Mouse (Mus musculus): ENCODE measurements around the gene Ubac2. TPM values are rescaled to one million over a fixed set of nuclear protein-coding genes. Genes with fewer than 3 reads are reported as not detected.

Gene Ubac2
- total and polyA plus RNA-seq, 2 experiments from 2014 or later, result 43.6 to 51.7 TPM

- Histone ChIP-seq H3K27ac (ENCODE audit: low read depth, low read length) (no peak overlapping the region), H3K27me3 (ENCODE audit: insufficient read depth, low read length) (no peaks in the 10 kb centered on the region), H3K4me2 (ENCODE audit: low read depth, low read length, poor library complexity, severe bottlenecking) (no peak overlapping the region), H3K36me3 (ENCODE audit: insufficient read depth, low read length) (no peaks in the 10 kb centered on the region), H3K4me3 (ENCODE audit: low read depth, low read length) (no peak overlapping the region), H3K9ac (replicated peaks; ENCODE audit: low read length, poor library complexity, severe bottlenecking) (no peak overlapping the region), H3K4me1 (ENCODE audit: insufficient read depth, low read length) (no peaks in the 10 kb centered on the region), H3K9me3 (ENCODE audit: low read length) (no peaks in the 10 kb centered on the region)
- no peak for DNase-seq (ENCODE audit: low spot score)
- 71% methylated on average over 6 of the region's 6 CpGs for WGBS
- ATAC-seq (ENCODE audit: low FRiP score), result no peak
- no peak for TF ChIP-seq CTCF (IDR thresholded peaks at IDR 0.05)
Observed at GRCm38 (mm10) chr14:121896126-121897090, 18.0 kb downstream of the Ubac2 start.

GRCm38 (mm10) chr14:121897773-121898172 lies 19.4 kb downstream of the Ubac2 start:
- Histone ChIP-seq H3K27me3 (ENCODE audit: insufficient read depth, low read length) (no peaks in the 10 kb centered on the region), H3K4me3 (ENCODE audit: low read depth, low read length) (no peak overlapping the region), H3K9me3 (ENCODE audit: low read length) (no peaks in the 10 kb centered on the region), H3K4me2 (ENCODE audit: low read depth, low read length, poor library complexity, severe bottlenecking) (no peak overlapping the region), H3K36me3 (ENCODE audit: insufficient read depth, low read length) (no peaks in the 10 kb centered on the region), H3K27ac (ENCODE audit: low read depth, low read length) (no peak overlapping the region), H3K4me1 (ENCODE audit: insufficient read depth, low read length) (no peaks in the 10 kb centered on the region), H3K9ac (replicated peaks; ENCODE audit: low read length, poor library complexity, severe bottlenecking) (no peak overlapping the region)
- ATAC-seq (ENCODE audit: low FRiP score) (no peak), DNase-seq (ENCODE audit: low spot score) (no peak)
- TF ChIP-seq CTCF (IDR thresholded peaks at IDR 0.05), result no peak
- 58% methylated on average over 2 of the region's 2 CpGs for WGBS

GRCm38 (mm10) chr14:121898509-121898908 lies 20.1 kb downstream of the Ubac2 start:
- ATAC-seq (ENCODE audit: low FRiP score), result no peak
- no peaks in the 10 kb centered on the region for H3K9me3 ChIP-seq (ENCODE audit: low read length)
- H3K27ac ChIP-seq (ENCODE audit: low read depth, low read length), result no peak overlapping the region
- WGBS, result 93% methylated on average over 11 of the region's 11 CpGs
- no peak overlapping the region for H3K4me3 ChIP-seq (ENCODE audit: low read depth, low read length)
- no peak for TF ChIP-seq CTCF (IDR thresholded peaks at IDR 0.05)
- no peaks in the 10 kb centered on the region for H3K36me3 ChIP-seq (ENCODE audit: insufficient read depth, low read length)
- H3K9ac ChIP-seq (replicated peaks; ENCODE audit: low read length, poor library complexity, severe bottlenecking), result no peak overlapping the region
- no peak for DNase-seq (ENCODE audit: low spot score)
- H3K27me3 ChIP-seq (ENCODE audit: insufficient read depth, low read length), result no peaks in the 10 kb centered on the region
- no peak overlapping the region for H3K4me2 ChIP-seq (ENCODE audit: low read depth, low read length, poor library complexity, severe bottlenecking)
- H3K4me1 ChIP-seq (ENCODE audit: insufficient read depth, low read length), result no peaks in the 10 kb centered on the region

GRCm38 (mm10) chr14:121899071-121899470 lies 20.7 kb downstream of the Ubac2 start:
- 88% methylated on average over 3 of the region's 3 CpGs for WGBS
- Histone ChIP-seq H3K27me3 (ENCODE audit: insufficient read depth, low read length) (no peaks in the 10 kb centered on the region), H3K36me3 (ENCODE audit: insufficient read depth, low read length) (no peaks in the 10 kb centered on the region), H3K9ac (replicated peaks; ENCODE audit: low read length, poor library complexity, severe bottlenecking) (no peak overlapping the region), H3K27ac (ENCODE audit: low read depth, low read length) (no peak overlapping the region), H3K9me3 (ENCODE audit: low read length) (no peaks in the 10 kb centered on the region), H3K4me1 (ENCODE audit: insufficient read depth, low read length) (no peaks in the 10 kb centered on the region), H3K4me3 (ENCODE audit: low read depth, low read length) (no peak overlapping the region), H3K4me2 (ENCODE audit: low read depth, low read length, poor library complexity, severe bottlenecking) (no peak overlapping the region)
- ATAC-seq (ENCODE audit: low FRiP score) (no peak), DNase-seq (ENCODE audit: low spot score) (no peak)
- no peak for TF ChIP-seq CTCF (IDR thresholded peaks at IDR 0.05)

GRCm38 (mm10) chr14:121901511-121901910 lies 23.1 kb downstream of the Ubac2 start:
- Histone ChIP-seq H3K9ac (replicated peaks; ENCODE audit: low read length, poor library complexity, severe bottlenecking) (no peak overlapping the region), H3K27ac (ENCODE audit: low read depth, low read length) (no peak overlapping the region), H3K4me1 (ENCODE audit: insufficient read depth, low read length) (no peaks in the 10 kb centered on the region), H3K36me3 (ENCODE audit: insufficient read depth, low read length) (no peaks in the 10 kb centered on the region; the same call in 1 of the 2 replicates), H3K9me3 (ENCODE audit: low read length) (no peaks in the 10 kb centered on the region), H3K27me3 (ENCODE audit: insufficient read depth, low read length) (no peaks in the 10 kb centered on the region), H3K4me3 (ENCODE audit: low read depth, low read length) (no peak overlapping the region), H3K4me2 (ENCODE audit: low read depth, low read length, poor library complexity, severe bottlenecking) (no peak overlapping the region)
- ATAC-seq (ENCODE audit: low FRiP score) (no peak), DNase-seq (ENCODE audit: low spot score) (no peak)
- TF ChIP-seq CTCF (IDR thresholded peaks at IDR 0.05), result no peak
- WGBS, result 94% methylated on average over 6 of the region's 6 CpGs

- Histone ChIP-seq H3K9ac (replicated peaks; ENCODE audit: low read length, poor library complexity, severe bottlenecking) (no peak overlapping the region), H3K36me3 (ENCODE audit: insufficient read depth, low read length) (peaks cover 6% of the 10 kb centered on the region), H3K4me1 (ENCODE audit: insufficient read depth, low read length) (no peaks in the 10 kb centered on the region), H3K27me3 (ENCODE audit: insufficient read depth, low read length) (no peaks in the 10 kb centered on the region), H3K4me3 (ENCODE audit: low read depth, low read length) (no peak overlapping the region), H3K4me2 (ENCODE audit: low read depth, low read length, poor library complexity, severe bottlenecking) (no peak overlapping the region), H3K9me3 (ENCODE audit: low read length) (no peaks in the 10 kb centered on the region), H3K27ac (ENCODE audit: low read depth, low read length) (no peak overlapping the region)
- DNase-seq (ENCODE audit: low spot score), result no peak
- 90% methylated on average over 7 of the region's 7 CpGs for WGBS
- no peak for ATAC-seq (ENCODE audit: low FRiP score)
- TF ChIP-seq CTCF (IDR thresholded peaks at IDR 0.05), result no peak
Observed at GRCm38 (mm10) chr14:121903381-121903876, 25.0 kb downstream of the Ubac2 start.
